Mouse (Mus musculus): ENCODE measurements around the gene Mettl8. TPM values are rescaled to one million over a fixed set of nuclear protein-coding genes. Genes with fewer than 3 reads are reported as not detected.

Gene Mettl8
- polyA plus RNA-seq, 1 experiment, result 13.2 TPM

DNA sequence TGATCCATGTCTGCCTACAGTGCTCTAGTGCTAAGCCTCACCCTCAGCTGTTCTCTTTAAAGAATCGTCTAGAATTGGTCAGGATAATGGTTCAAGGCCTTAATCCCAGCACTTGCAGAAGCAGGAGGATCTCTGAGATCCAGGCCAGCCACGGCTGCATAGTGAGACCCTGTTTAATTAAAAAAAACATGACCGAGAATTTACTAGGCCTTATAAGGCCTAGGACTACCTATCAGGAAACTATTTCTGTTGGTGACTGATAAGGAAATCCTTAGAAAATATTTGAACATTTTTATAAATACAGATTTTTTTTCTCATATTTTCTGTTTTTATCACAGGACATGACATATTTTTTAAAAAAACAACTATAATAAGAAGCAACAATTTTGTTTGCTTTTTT is 17.9 kb upstream of the Mettl8 start:
- no peak for DNase-seq (ENCODE audit: low read depth)
- TF ChIP-seq POLR2A (IDR thresholded peaks at IDR 0.05; ENCODE audit: borderline replicate concordance, extremely low read depth, insufficient read depth, insufficient read length, poor library complexity, severe bottlenecking) (no peak), CTCF (IDR thresholded peaks at IDR 0.05; ENCODE audit: borderline replicate concordance, extremely low read depth, insufficient read depth, insufficient read length) (no peak)

DNA sequence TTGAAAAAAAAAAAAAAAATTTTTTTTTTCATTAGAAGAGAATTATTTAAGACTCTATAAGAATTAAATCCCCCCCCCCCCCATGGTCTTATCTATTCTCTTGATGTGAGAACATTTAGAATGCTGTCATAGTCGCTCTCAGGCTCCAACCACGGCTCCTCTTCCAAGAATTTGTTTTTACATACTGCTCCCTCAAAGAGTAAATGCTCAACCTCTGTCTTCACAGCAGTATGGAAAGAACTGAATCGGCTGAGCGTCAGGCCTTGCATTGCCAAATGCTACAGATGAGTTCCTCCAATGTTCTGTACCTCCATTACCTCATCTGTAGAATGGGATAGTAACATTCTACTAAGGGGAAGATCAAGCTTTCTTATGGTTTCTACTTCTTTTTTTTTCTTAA is 16.2 kb upstream of the Mettl8 start:
- TF ChIP-seq CTCF (IDR thresholded peaks at IDR 0.05; ENCODE audit: borderline replicate concordance, extremely low read depth, insufficient read depth, insufficient read length) (no peak), POLR2A (IDR thresholded peaks at IDR 0.05; ENCODE audit: borderline replicate concordance, extremely low read depth, insufficient read depth, insufficient read length, poor library complexity, severe bottlenecking) (no peak)
- DNase-seq (ENCODE audit: low read depth), result no peak

DNA sequence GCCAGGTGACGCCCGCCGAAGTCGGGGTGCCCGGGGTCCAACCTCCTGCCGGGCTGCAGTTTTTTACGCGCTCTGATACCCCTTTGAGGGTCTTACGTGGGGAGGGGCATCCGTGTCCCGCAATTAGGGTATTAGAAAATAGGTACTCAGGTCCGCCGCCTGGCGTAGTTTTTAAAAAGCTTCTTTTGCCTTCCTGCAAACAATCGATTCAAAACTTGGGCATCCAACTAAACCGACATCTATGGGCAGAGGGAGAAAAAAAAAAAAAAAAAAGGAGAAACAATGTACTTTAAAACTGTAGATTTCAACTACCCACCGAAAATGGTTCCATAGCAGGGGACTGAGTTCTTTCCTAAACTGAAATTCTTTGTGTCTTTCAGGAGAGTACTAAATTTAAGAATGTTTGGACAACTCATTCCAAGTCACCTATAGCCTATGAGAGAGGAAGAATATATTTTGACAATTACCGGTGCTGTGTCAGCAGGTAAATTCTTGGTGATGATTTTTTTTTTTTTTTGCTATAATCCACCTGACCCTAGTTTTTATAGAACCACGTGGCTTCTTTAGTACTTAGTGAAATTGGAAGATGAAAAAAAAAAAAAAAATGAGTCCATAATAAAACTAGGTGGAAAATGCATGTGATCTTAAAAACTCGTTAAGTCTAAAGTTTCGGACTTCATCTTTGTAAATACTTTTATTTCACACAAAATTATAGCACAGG is 892 bp upstream of the Mettl8 start:
- peak; percentile 82 for DNase-seq (ENCODE audit: low read depth)
- TF ChIP-seq POLR2A (IDR thresholded peaks at IDR 0.05; ENCODE audit: borderline replicate concordance, extremely low read depth, insufficient read depth, insufficient read length, poor library complexity, severe bottlenecking), result no peak
- peak; percentile 7; the same call in 1 of the 2 replicates for TF ChIP-seq CTCF (IDR thresholded peaks at IDR 0.05; ENCODE audit: borderline replicate concordance, extremely low read depth, insufficient read depth, insufficient read length)

DNA sequence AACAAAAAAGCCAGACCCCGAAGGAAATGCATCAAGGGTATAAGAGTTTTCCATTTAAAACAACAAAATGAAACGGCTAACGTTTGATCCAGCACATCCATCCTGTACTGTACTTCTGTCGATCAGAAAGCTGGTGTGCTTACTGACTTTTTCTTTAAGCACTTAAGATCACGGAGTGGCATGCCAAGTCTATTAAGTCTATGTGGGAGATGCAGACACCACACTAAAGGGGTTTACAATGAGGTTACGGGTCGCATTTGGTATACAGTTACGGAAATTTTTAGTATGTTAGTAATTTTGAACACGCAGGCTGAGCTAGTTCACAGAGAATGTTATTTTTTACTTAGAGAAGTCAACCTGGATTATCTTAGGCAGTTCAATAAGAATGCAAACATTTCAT is 667 bp downstream of the Mettl8 start:
- DNase-seq (ENCODE audit: low read depth), result peak; percentile 39
- TF ChIP-seq CTCF (IDR thresholded peaks at IDR 0.05; ENCODE audit: borderline replicate concordance, extremely low read depth, insufficient read depth, insufficient read length) (no peak), POLR2A (IDR thresholded peaks at IDR 0.05; ENCODE audit: borderline replicate concordance, extremely low read depth, insufficient read depth, insufficient read length, poor library complexity, severe bottlenecking) (no peak)

DNA sequence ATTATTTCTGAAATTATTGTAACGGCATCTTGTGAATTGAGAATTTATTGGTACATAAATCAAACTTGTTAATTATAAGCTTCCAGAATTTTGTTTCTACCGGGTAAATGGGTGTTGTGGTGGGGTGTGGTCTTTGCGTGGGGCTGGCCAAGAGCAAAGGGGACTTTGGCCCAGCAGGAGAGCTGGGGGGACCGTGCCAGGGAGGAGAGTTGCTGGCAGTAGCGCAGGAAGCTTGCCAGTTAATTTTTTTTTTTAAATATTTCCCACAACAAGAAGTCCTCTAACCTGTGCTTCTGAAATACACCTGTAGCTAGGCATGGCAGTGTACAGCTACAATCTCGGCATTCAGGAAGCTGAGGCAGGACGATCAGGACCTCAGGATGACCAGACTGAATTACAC is 4.9 kb downstream of the Mettl8 start:
- TF ChIP-seq POLR2A (IDR thresholded peaks at IDR 0.05; ENCODE audit: borderline replicate concordance, extremely low read depth, insufficient read depth, insufficient read length, poor library complexity, severe bottlenecking) (no peak), CTCF (IDR thresholded peaks at IDR 0.05; ENCODE audit: borderline replicate concordance, extremely low read depth, insufficient read depth, insufficient read length) (no peak)
- no peak for DNase-seq (ENCODE audit: low read depth)

DNA sequence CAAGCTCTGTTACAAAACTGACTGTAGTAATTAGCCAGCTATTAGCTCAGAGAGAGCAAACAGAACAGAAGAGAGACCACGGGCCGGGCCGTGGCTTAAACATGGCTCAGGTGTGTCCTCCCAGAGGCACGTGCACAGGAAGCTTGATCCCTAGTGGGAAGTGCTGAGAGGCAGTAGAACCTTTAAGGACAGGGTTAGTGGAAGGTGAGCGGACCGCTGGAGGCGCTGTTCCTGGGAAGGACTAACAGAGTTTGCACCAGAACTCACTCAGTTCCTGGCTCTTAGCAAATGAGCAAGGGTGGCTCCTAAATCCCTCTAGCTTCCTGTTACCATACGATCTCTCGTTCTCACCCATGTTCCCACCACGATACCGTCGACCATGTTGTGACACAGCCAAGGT is 6.5 kb downstream of the Mettl8 start:
- TF ChIP-seq POLR2A (IDR thresholded peaks at IDR 0.05; ENCODE audit: borderline replicate concordance, extremely low read depth, insufficient read depth, insufficient read length, poor library complexity, severe bottlenecking) (no peak), CTCF (IDR thresholded peaks at IDR 0.05; ENCODE audit: borderline replicate concordance, extremely low read depth, insufficient read depth, insufficient read length) (no peak)
- DNase-seq (ENCODE audit: low read depth), result no peak

DNA sequence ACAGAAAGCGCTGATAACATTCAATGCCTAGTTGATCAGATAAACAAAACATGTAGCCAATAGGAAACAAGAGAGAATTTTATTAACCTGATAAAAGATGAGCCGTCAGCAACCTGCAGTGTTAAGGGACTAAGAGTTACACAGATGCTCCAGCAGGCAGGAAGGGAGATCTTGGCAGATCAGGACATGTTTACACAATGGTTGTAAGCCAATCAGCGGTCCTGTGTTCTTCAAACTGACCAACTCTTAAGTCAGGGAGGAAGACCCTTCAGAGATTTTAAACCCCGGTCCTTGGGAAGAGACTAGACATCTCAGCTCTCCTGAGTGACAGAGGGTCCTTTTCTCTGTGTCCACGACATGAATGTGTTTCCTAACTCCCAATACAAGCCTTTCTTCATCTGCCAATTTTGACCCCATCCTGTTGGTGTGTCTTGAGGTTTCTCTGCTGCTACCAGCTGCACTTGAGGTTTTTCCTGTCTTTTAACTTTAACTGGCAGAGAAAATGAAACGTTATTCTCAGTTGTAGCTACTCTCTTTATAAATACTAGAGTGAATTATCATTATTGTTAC is 8.5 kb downstream of the Mettl8 start:
- TF ChIP-seq CTCF (IDR thresholded peaks at IDR 0.05; ENCODE audit: borderline replicate concordance, extremely low read depth, insufficient read depth, insufficient read length) (no peak), POLR2A (IDR thresholded peaks at IDR 0.05; ENCODE audit: borderline replicate concordance, extremely low read depth, insufficient read depth, insufficient read length, poor library complexity, severe bottlenecking) (no peak)
- DNase-seq (ENCODE audit: low read depth), result no peak

DNA sequence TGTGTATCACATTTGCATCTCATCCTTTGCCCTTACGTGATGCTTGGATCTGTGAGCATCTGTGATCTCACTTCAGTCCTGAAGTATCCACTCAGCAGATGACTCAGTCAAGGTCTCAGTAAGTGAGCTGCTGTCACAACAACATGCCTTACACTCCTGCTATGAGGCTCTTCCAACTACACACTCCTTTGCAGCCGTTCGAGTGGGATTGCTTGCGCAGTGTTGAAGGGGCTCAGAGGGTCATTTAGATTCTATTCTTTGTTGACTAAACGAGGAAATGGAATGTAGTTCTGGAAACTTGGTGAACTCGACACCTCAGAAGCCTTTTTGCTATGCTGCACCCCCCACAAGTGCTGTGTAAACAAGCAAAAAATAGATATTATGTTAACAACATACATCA is 9.2 kb downstream of the Mettl8 start:
- TF ChIP-seq POLR2A (IDR thresholded peaks at IDR 0.05; ENCODE audit: borderline replicate concordance, extremely low read depth, insufficient read depth, insufficient read length, poor library complexity, severe bottlenecking) (no peak), CTCF (IDR thresholded peaks at IDR 0.05; ENCODE audit: borderline replicate concordance, extremely low read depth, insufficient read depth, insufficient read length) (no peak)

DNA sequence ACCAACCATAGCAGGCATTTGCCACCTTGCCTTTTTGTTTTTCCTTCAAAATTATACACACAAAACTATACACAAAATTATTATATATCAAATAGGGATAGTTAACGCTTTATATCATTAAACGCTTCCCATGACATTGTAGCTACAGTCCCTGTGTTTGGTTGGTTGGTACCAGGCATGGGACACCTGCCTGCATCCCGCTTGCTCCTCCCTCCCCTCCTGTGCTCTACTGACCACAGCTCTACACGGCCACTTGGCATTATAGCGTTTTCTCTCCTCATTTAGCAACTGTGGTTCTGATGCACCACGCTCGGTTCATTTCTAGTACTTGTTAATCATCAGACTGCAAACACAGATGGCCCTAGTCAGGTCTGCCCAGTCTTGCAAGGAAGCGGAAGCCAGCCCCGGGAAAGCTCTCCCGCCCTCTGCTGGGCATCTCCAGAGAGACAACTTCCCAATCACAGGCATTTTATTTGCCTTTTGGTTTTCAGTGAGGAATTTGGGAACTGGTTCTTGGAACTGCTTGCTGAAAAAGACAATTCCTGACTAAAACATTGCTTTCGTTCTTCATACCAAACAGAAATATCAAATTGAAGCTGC is 15.8 kb downstream of the Mettl8 start:
- DNase-seq (ENCODE audit: low read depth), result peak; percentile 93
- TF ChIP-seq CTCF (IDR thresholded peaks at IDR 0.05; ENCODE audit: borderline replicate concordance, extremely low read depth, insufficient read depth, insufficient read length) (peak; percentile 91), POLR2A (IDR thresholded peaks at IDR 0.05; ENCODE audit: borderline replicate concordance, extremely low read depth, insufficient read depth, insufficient read length, poor library complexity, severe bottlenecking) (no peak)

More for the DNA sequence above, 9.2 kb downstream of the Mettl8 start:
- no peak for DNase-seq (ENCODE audit: low read depth)

DNA sequence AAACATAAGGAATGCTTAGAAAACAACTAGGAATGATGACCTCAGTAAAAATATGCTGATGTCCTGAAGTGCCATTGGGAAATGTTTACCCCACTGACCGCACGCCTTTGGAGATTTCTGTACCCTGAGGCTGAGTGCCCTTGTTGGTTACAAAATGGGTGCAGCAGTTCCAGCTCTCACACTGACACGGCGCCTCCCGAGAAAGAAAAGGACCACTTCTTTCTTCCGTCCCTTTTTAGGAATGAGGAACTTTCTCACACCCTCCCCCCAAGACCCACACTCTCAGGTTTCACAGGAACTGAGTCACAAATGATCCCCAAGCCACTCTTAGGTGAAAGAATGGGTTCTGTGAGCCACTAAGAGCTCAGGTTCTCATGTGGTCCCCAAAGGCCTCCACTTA is 17.9 kb downstream of the Mettl8 start:
- no peak for DNase-seq (ENCODE audit: low read depth)
- TF ChIP-seq CTCF (IDR thresholded peaks at IDR 0.05; ENCODE audit: borderline replicate concordance, extremely low read depth, insufficient read depth, insufficient read length) (no peak), POLR2A (IDR thresholded peaks at IDR 0.05; ENCODE audit: borderline replicate concordance, extremely low read depth, insufficient read depth, insufficient read length, poor library complexity, severe bottlenecking) (no peak)

DNA sequence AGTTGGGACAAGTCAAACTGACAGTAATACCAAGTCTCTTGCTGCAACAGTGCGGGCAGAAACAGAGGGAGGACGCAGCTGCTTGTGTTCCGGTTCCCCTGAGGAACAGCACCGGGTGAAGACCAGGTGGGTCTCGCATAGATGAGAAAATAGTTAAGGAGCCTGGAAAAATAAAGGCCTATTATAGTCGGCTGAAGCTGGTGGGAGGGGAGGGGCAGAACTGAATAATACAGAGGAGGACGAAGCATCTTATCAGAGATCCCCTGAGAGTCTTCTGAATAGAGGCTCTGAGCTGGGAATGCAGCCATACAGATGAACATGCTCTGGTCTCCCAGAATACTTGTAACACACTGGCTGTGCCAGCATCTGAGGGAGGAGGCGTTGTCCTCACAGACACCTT is 21.4 kb downstream of the Mettl8 start:
- peak; percentile 58 for DNase-seq (ENCODE audit: low read depth)
- TF ChIP-seq POLR2A (IDR thresholded peaks at IDR 0.05; ENCODE audit: borderline replicate concordance, extremely low read depth, insufficient read depth, insufficient read length, poor library complexity, severe bottlenecking), result no peak
- TF ChIP-seq CTCF (IDR thresholded peaks at IDR 0.05; ENCODE audit: borderline replicate concordance, extremely low read depth, insufficient read depth, insufficient read length), result no peak
